Mouse (Mus musculus) heart, embryonic 12.5 days (tissue): ENCODE measurements around the gene Mapk8. TPM values are rescaled to one million over a fixed set of nuclear protein-coding genes. Genes with fewer than 3 reads are reported as not detected.

Experiments used
- polyA plus RNA-seq: library from polyadenylated mRNA; unstranded; fragments of >200 nt; fragmentation: Nextera tagmentation; extraction: Ambion mirVana; gene quantifications from 2 replicates; pipeline ENCODE4 v1.2.1, GENCODE M21; 2016

Mapk8 gene
- polyA plus RNA-seq, 1 experiment from 2014 or later: 12.6 TPM

Other genes with a start within 250 kb of the Mapk8 start
- gene Arhgap22, start 233.1 kb downstream of the Mapk8 start, polyA plus RNA-seq: 1.7 and 4.2 TPM in 2 replicates
- 0.03 and 0.26 TPM in 2 replicates for gene Frmpd2, start 24.5 kb upstream of the Mapk8 start, polyA plus RNA-seq
- not detected in 2 replicates for gene Ptpn20, start 142.0 kb upstream of the Mapk8 start, polyA plus RNA-seq